Mouse (Mus musculus) sigmoid colon, adult 10 weeks (tissue): Measurements from ENCODE around the gene Aimp2. TPM values are rescaled to one million over a fixed set of nuclear protein-coding genes. Genes with fewer than 3 reads are reported as not detected.

Experiments
- polyA plus RNA-seq: library from polyadenylated mRNA; stranded (reverse); fragments of 350-450 nt; fragmentation: Illumina TruSeq; extraction: RNeasy Lipid Tissue Mini Kit (QIAGEN cat#74804); gene quantifications from one replicate; pipeline ENCODE4 v1.2.3, GENCODE M21; 2014; ENCODE audit warnings: low read depth, low replicate concordance

Gene Aimp2
- polyA plus RNA-seq: 7.0 TPM

GRCm38 (mm10) chr5:143909417-143910400 is at the start of gene Aimp2, which contains the start of gene Pms2:
TSS of gene Aimp2 (minus strand) at chr5:143909847.
TSS of gene Pms2 (plus strand) at chr5:143909964.

GRCm38 (mm10) chr5:143932831-143933230 is 23.2 kb upstream of the Aimp2 start, which contains the start of gene Rsph10b:
TSS of gene Rsph10b (plus strand) at chr5:143933035.

GRCm38 (mm10) chr5:143927875-143928274 is 18.2 kb upstream of the Aimp2 start, which contains the start of gene Gm42421:
TSS of gene Gm42421 (plus strand) at chr5:143928175.

GRCm38 (mm10) chr5:143897635-143898330 is 11.9 kb downstream of the Aimp2 start, which contains the start of gene Ankrd61:
TSS of gene Ankrd61 (minus strand) at chr5:143897685.

Other genes with a start within 250 kb of the Aimp2 start
- 14.3 TPM for gene Usp42, start 177.6 kb downstream of the Aimp2 start, polyA plus RNA-seq
- 51.8 TPM for gene Eif2ak1, start 92.1 kb downstream of the Aimp2 start, polyA plus RNA-seq
- gene Ankrd61, start 12.2 kb downstream of the Aimp2 start, polyA plus RNA-seq: not detected
- 12.6 TPM for gene Pms2, start 117 bp upstream of the Aimp2 start, polyA plus RNA-seq
- gene Gm42421, start 18.3 kb upstream of the Aimp2 start, polyA plus RNA-seq: 1.3 TPM
- 0.35 TPM for gene Rsph10b, start 23.2 kb upstream of the Aimp2 start, polyA plus RNA-seq
- gene Ccz1, start 105.0 kb upstream of the Aimp2 start, polyA plus RNA-seq: 183 TPM
- gene Ocm, start 116.8 kb upstream of the Aimp2 start, polyA plus RNA-seq: not detected
- gene Lmtk2, start 190.6 kb upstream of the Aimp2 start, polyA plus RNA-seq: 14.5 TPM